Mouse (Mus musculus) bone marrow, adult 2 months (tissue): ENCODE data around the gene Maco1. TPM values are rescaled to one million over a fixed set of nuclear protein-coding genes. Genes with fewer than 3 reads are reported as not detected.

ENCODE experiments used
- H3K27ac ChIP-seq: fragments of 200-500 bp; 2 replicates; pipeline ENCODE4 v1.5.1; 2012; ENCODE audit warnings: low read depth, mild to moderate bottlenecking, control low read depth, inconsistent platforms, low read length; ENCODE audit not compliant: control insufficient read depth, poor library complexity, insufficient read depth
- H3K4me1 ChIP-seq: fragments of 200-500 bp; 2 replicates; pipeline ENCODE4 v1.6.1; 2011; ENCODE audit warnings: low read length; ENCODE audit not compliant: control insufficient read depth, insufficient read depth
- H3K4me3 ChIP-seq: fragments of 200-500 bp; replicated peaks from 2 replicates; pipeline ENCODE3; 2011; ENCODE audit warnings: mild to moderate bottlenecking, low read depth, low read length, control low read depth; ENCODE audit not compliant: control insufficient read depth
- CTCF ChIP-seq: fragments of 200-500 bp; IDR thresholded peaks from 2 replicates; pipeline ENCODE4 v1.5.1; 2011; ENCODE audit warnings: low read length, control low read depth; ENCODE audit not compliant: control insufficient read depth, insufficient read depth
- POLR2A ChIP-seq: fragments of 200-500 bp; IDR thresholded peaks from 2 replicates; pipeline ENCODE4 v1.6.1; 2011; ENCODE audit warnings: low read depth, mild to moderate bottlenecking, control low read depth, low read length, borderline replicate concordance; ENCODE audit not compliant: control insufficient read depth
- WGBS: fragments of 180-500 bp; shearing (Covaris S2); methylation state at CpG from one replicate; pipeline ENCODE4 v1.1.7; 2018; 5-methylcytosine and 5-hydroxymethylcytosine counted together
- polyA plus RNA-seq: library from polyadenylated mRNA; stranded (reverse); fragments of >200 nt; gene quantifications from 2 replicates; pipeline ENCODE4 v1.2.4, GENCODE M21; 2011; ENCODE audit warnings: low replicate concordance; ENCODE audit not compliant: missing spikeins, insufficient read depth, insufficient read length

Gene Maco1
- polyA plus RNA-seq, 1 experiment: 24.3 TPM

GRCm38 (mm10) chr4:134867213-134867612 lies 14.1 kb upstream of the Maco1 start:
- peaks cover 1% of the 10 kb centered on the region; the same call in 1 of the 2 replicates for H3K4me1 ChIP-seq
- H3K4me3 ChIP-seq: peak overlapping the region; percentile 51
- peak overlapping the region; percentile 7 for H3K27ac ChIP-seq
- 83% methylated on average over 8 of the region's 8 CpGs for WGBS
- TF ChIP-seq CTCF: no peak
- no peak for TF ChIP-seq POLR2A

DNA sequence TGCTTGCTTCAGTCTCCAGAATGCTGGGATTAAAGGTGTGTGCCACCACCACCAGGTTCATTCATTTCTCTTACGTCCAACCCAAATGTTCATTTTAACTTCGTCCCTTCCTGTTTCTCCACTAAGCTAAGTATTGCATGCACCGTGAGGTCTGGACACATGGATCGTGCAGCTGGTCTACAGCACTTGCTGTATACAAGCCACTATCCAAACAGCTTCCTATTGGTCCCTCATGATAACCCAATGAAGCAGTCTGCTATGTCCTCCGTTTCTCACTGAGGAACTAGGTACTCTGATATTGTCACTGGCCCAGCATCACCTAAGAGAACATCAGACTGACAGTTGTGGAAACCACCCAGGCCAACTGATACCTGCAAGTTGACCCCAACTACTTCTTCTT lies 12.6 kb upstream of the Maco1 start:
- H3K4me3 ChIP-seq: peak overlapping the region; percentile 84
- H3K4me1 ChIP-seq: peaks cover 1% of the 10 kb centered on the region; the same call in 1 of the 2 replicates
- whole genome bisulfite sequencing: 61% methylated on average over 5 of the region's 5 CpGs
- no peak for TF ChIP-seq POLR2A
- no peak for TF ChIP-seq CTCF
- peak overlapping the region; percentile 46 for H3K27ac ChIP-seq

GRCm38 (mm10) chr4:134865340-134865739 lies 12.2 kb upstream of the Maco1 start:
- no peak for TF ChIP-seq CTCF
- peak; percentile 67 for TF ChIP-seq POLR2A
- Histone ChIP-seq H3K4me1 (peaks cover 1% of the 10 kb centered on the region; the same call in 1 of the 2 replicates), H3K4me3 (peak overlapping the region; percentile 84), H3K27ac (peak overlapping the region; percentile 46)
- WGBS: 49% methylated on average over 6 of the region's 6 CpGs

GRCm38 (mm10) chr4:134863937-134864729 lies 11.0 kb upstream of the Maco1 start, which contains the start of gene Rhd:
TSS of gene Rhd (plus strand) at chr4:134864536.
- peak; percentile 92 for TF ChIP-seq POLR2A
- no peak for TF ChIP-seq CTCF
- Histone ChIP-seq H3K27ac (peak within 1 kb of the TSS; percentile 46), H3K4me1 (peaks cover 1% of the 10 kb centered on the region; the same call in 1 of the 2 replicates), H3K4me3 (peak within 1 kb of the TSS; percentile 84)
- WGBS: 62% methylated on average over 14 of the region's 14 CpGs

DNA sequence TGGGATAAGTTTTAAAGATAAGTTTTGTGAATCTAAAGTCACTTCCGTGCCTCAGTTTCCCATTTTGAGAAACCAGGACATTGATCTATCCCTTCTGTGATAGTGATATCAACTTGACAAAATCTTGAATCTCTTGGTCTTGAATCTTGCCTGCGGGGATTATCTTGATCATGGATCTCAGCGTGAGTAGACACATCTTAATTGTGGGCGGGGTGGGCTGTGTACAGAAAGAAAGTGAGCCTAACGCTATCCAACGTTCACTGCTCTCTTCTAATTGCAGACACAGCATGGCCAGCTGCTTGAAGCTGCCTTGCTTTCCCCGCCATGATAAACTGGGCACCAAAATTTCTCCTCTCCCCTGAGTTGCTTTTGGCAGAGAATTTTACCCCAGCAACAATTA lies 9.9 kb upstream of the Maco1 start:
- Histone ChIP-seq H3K27ac (no peak overlapping the region), H3K4me1 (peaks cover 1% of the 10 kb centered on the region; the same call in 1 of the 2 replicates), H3K4me3 (peak overlapping the region; percentile 42)
- TF ChIP-seq POLR2A (no peak), CTCF (no peak)
- 77% methylated on average over 7 of the region's 7 CpGs for WGBS

DNA sequence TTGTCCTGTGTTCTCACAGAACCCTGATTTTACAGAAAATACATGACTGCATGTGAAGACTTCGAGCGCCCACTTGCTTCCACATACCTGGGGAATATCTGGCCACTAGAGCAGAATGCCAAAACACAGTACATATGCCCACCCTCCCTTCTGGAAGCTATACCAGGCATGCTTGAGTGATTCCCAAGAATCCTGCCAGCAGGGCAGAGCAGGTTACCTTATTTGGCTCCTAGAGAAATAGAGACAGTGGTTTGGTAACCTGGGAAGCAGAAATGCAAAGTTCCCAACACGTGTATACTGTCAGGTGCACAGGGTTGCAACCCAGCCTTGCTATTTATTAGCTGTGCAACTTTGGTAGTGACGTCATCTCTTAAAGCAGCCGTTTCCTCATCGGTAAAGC lies 8.7 kb upstream of the Maco1 start:
- 73% methylated on average over 6 of the region's 6 CpGs for WGBS
- H3K27ac ChIP-seq: no peak overlapping the region

GRCm38 (mm10) chr4:134858494-134858893 lies 5.3 kb upstream of the Maco1 start:
- 86% methylated on average over 4 of the region's 4 CpGs for WGBS
- Histone ChIP-seq H3K27ac (no peak overlapping the region), H3K4me1 (peaks cover 1% of the 10 kb centered on the region; the same call in 1 of the 2 replicates), H3K4me3 (no peak overlapping the region)
- TF ChIP-seq POLR2A: no peak
- no peak for TF ChIP-seq CTCF

More for the DNA sequence above, 8.7 kb upstream of the Maco1 start:
- TF ChIP-seq CTCF (no peak), POLR2A (no peak)
- Histone ChIP-seq H3K4me3 (no peak overlapping the region), H3K4me1 (peaks cover 1% of the 10 kb centered on the region; the same call in 1 of the 2 replicates)

- Histone ChIP-seq H3K4me1 (no peaks in the 10 kb centered on the region; the same call in 1 of the 2 replicates), H3K4me3 (no peak overlapping the region), H3K27ac (no peak overlapping the region)
- TF ChIP-seq POLR2A: no peak
- TF ChIP-seq CTCF: no peak
- WGBS: 73% methylated on average over 5 of the region's 5 CpGs
Measured at GRCm38 (mm10) chr4:134856501-134856900, 3.4 kb upstream of the Maco1 start.

- TF ChIP-seq CTCF (no peak), POLR2A (no peak)
- 85% methylated on average over 5 of the region's 5 CpGs for WGBS
- Histone ChIP-seq H3K27ac (no peak overlapping the region), H3K4me3 (no peak overlapping the region), H3K4me1 (no peaks in the 10 kb centered on the region; the same call in 1 of the 2 replicates)
Measured at GRCm38 (mm10) chr4:134856056-134856455, 2.9 kb upstream of the Maco1 start.
